ENCODE assay signal across 22 mouse cellular contexts in the genomic region with DNA sequence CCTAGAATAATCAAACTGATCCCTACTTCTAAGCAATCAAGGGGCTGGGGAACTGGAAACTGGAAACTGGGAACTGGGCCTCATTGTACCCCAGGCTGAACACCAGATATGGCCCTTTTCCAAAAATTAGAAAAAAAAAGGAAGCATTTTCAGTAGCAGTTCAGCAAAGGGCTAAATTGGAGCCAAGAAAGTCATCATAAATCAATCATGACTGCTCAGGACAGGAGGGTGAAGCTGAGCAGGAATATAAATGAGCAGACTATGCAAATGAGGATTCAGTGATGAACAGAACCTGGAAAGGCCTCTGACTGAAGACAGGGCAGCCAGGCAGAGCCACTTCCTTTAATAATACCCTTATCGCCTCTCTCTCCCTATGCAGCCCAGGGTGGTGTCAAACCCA. TPM values are rescaled to one million over a fixed set of nuclear protein-coding genes. Genes with fewer than 3 reads are reported as not detected.
DNase-seq lines count a peak whose midpoint lies in the region; ATAC-seq and TF ChIP-seq lines count a peak whose summit lies in the region.
"Had no signal": no experiment of that assay in that cellular context is flagged by ENCODE, and none has a peak within 500 bp of the region (broad histone marks: within the 10 kb centered on the region; RNA-seq: fewer than 3 reads in every experiment).

No protein-coding gene starts in this region.

- no peaks in the 10 kb centered on the region for H3K27me3 ChIP-seq in neural tube, embryonic 12.5 days (replicated peaks)
- H3K27me3 ChIP-seq in neural tube, embryonic 15.5 days (replicated peaks), result no peaks in the 10 kb centered on the region
- H3K27me3 ChIP-seq in midbrain, embryonic 12.5 days, result peaks cover 5% of the 10 kb centered on the region; the same call in 1 of the 2 replicates
- H3K27me3 ChIP-seq: heart, embryonic 13.5 days; Patski had no signal

- no peak overlapping the region for H3K9ac ChIP-seq in neural tube, embryonic 12.5 days
- no peak overlapping the region for H3K9ac ChIP-seq in neural tube, embryonic 15.5 days (replicated peaks)
- H3K9ac ChIP-seq in midbrain, embryonic 12.5 days (replicated peaks), result no peak overlapping the region
- H3K9ac ChIP-seq: embryonic facial prominence, embryonic 13.5 days; heart, embryonic 13.5 days; liver, embryonic 14.5 days had no signal

- H3K4me1 ChIP-seq in neural tube, embryonic 12.5 days, result no peaks in the 10 kb centered on the region
- peaks cover 17% of the 10 kb centered on the region for H3K4me1 ChIP-seq in neural tube, embryonic 15.5 days
- peaks cover 29% of the 10 kb centered on the region for H3K4me1 ChIP-seq in midbrain, embryonic 12.5 days
- H3K4me1 ChIP-seq: embryonic facial prominence, embryonic 13.5 days had no signal

- 48% methylated on average over 1 of the region's 1 CpGs for WGBS in neural tube, embryonic 12.5 days
- 26% methylated on average over 1 of the region's 1 CpGs for WGBS in neural tube, embryonic 15.5 days
- 43% methylated on average over 1 of the region's 1 CpGs for WGBS in midbrain, embryonic 12.5 days

- no peak overlapping the region for H3K4me2 ChIP-seq in neural tube, embryonic 12.5 days (replicated peaks)
- no peak overlapping the region for H3K4me2 ChIP-seq in neural tube, embryonic 15.5 days
- H3K4me2 ChIP-seq in midbrain, embryonic 12.5 days (replicated peaks), result no peak overlapping the region
- H3K4me2 ChIP-seq: embryonic facial prominence, embryonic 13.5 days; heart, embryonic 13.5 days had no signal

- H3K4me3 ChIP-seq in neural tube, embryonic 12.5 days, result no peak overlapping the region
- no peak overlapping the region for H3K4me3 ChIP-seq in neural tube, embryonic 15.5 days (replicated peaks)
- H3K4me3 ChIP-seq in midbrain, embryonic 12.5 days, result no peak overlapping the region
- no peak overlapping the region for H3K4me3 ChIP-seq in left cerebral cortex, adult 2 months
- H3K4me3 ChIP-seq: embryonic facial prominence, embryonic 13.5 days; heart, embryonic 13.5 days had no signal

- H3K36me3 ChIP-seq in neural tube, embryonic 12.5 days, result no peaks in the 10 kb centered on the region
- H3K36me3 ChIP-seq in neural tube, embryonic 15.5 days, result no peaks in the 10 kb centered on the region
- H3K36me3 ChIP-seq in midbrain, embryonic 12.5 days, result no peaks in the 10 kb centered on the region
- H3K36me3 ChIP-seq: embryonic facial prominence, embryonic 13.5 days; heart, embryonic 13.5 days had no signal

- no peak for TF ChIP-seq CTCF in left cerebral cortex, adult 2 months (IDR thresholded peaks at IDR 0.05)

- H3K27ac ChIP-seq in neural tube, embryonic 12.5 days, result no peak overlapping the region
- no peak overlapping the region for H3K27ac ChIP-seq in neural tube, embryonic 15.5 days (replicated peaks)
- H3K27ac ChIP-seq in midbrain, embryonic 12.5 days (replicated peaks), result 0 out of 2 replicates have a peak overlapping the region, but pooled peaks have one; percentile 6
- H3K27ac ChIP-seq in left cerebral cortex, adult 2 months, result no peak overlapping the region
- H3K27ac ChIP-seq: embryonic facial prominence, embryonic 13.5 days; heart, embryonic 13.5 days; liver, embryonic 14.5 days; stomach, postnatal 0 days had no signal

- intact Hi-C loops in left cerebral cortex, adult 2 months (cut with DNase I), result no loop called here

- peak; percentile 47 to 57 for DNase-seq in cerebellum, postnatal 10 days
- DNase-seq in cerebellum, postnatal 36 days, result no peak
- DNase-seq in adrenal gland, postnatal 25 days, result no peak
- no peak for DNase-seq in urinary bladder, adult 2 months (ENCODE audit: low spot score)
- DNase-seq in left cerebral cortex, adult 2 months (ENCODE audit: extremely low spot score in 1 of 2, low spot score in 2 of 2), result no peak
- DNase-seq: adrenal gland, adult 8-10 months; cerebellum, adult 9-11 months; gastrocnemius, postnatal 10 days; heart, adult 11 months; kidney, adult 9 months; kidney, postnatal 36 days; layer of hippocampus, adult 9-11 months had no signal

- peak; percentile 49; the same call in 1 of the 2 replicates for ATAC-seq in neural tube, embryonic 12.5 days (ENCODE audit: low FRiP score, low read depth)
- ATAC-seq in neural tube, embryonic 15.5 days (ENCODE audit: low FRiP score), result no peak
- peak; percentile 23 for ATAC-seq in midbrain, embryonic 12.5 days (ENCODE audit: low FRiP score, low read depth)
- ATAC-seq: Patski had no signal

- no peaks in the 10 kb centered on the region for H3K9me3 ChIP-seq in neural tube, embryonic 12.5 days
- no peaks in the 10 kb centered on the region for H3K9me3 ChIP-seq in neural tube, embryonic 15.5 days (replicated peaks)
- no peaks in the 10 kb centered on the region for H3K9me3 ChIP-seq in midbrain, embryonic 12.5 days
- H3K9me3 ChIP-seq: embryonic facial prominence, embryonic 13.5 days; heart, embryonic 13.5 days had no signal

RNA-seq across cellular contexts. Expression of gene Scg2, which starts 12.4 kb away (rescaled TPM):
- 16.8 and 20.7 TPM in 2 replicates for polyA plus RNA-seq in neural tube, embryonic 12.5 days (2016; fragmentation: Nextera tagmentation; extraction: Ambion mirVana)
- polyA plus RNA-seq in neural tube, embryonic 15.5 days (2015; fragmentation: Nextera tagmentation; extraction: Ambion mirVana), result 108 and 141 TPM in 2 replicates
- 10.4 and 11.0 TPM in 2 replicates for polyA plus RNA-seq in midbrain, embryonic 12.5 days (2016; fragmentation: Nextera tagmentation; extraction: Ambion mirVana)
- total RNA-seq in adrenal gland, postnatal 25 days (2021), result 636 and 745 TPM in 2 replicates
- 0.28 and 0.46 TPM in 2 replicates for polyA plus RNA-seq in urinary bladder, adult 2 months (2012; rRNA removed)
- 100 to 1,000 TPM; 239 to 240 TPM for total RNA-seq in left cerebral cortex, adult 2 months (2021)
- total RNA-seq: heart, postnatal 25 days; monocyte, adult 5-6 weeks had no signal

Comparison
In these comparisons a context has a peak if more than half of its experiments do, and no peak if none do; other contexts are left out.
1. DNase-seq: peak in cerebellum, postnatal 10 days (2 of 2); none in cerebellum, postnatal 36 days (0 of 2), adrenal gland, postnatal 25 days (single experiment), urinary bladder, adult 2 months (single experiment) and left cerebral cortex, adult 2 months (0 of 2).